In the genomic region with DNA sequence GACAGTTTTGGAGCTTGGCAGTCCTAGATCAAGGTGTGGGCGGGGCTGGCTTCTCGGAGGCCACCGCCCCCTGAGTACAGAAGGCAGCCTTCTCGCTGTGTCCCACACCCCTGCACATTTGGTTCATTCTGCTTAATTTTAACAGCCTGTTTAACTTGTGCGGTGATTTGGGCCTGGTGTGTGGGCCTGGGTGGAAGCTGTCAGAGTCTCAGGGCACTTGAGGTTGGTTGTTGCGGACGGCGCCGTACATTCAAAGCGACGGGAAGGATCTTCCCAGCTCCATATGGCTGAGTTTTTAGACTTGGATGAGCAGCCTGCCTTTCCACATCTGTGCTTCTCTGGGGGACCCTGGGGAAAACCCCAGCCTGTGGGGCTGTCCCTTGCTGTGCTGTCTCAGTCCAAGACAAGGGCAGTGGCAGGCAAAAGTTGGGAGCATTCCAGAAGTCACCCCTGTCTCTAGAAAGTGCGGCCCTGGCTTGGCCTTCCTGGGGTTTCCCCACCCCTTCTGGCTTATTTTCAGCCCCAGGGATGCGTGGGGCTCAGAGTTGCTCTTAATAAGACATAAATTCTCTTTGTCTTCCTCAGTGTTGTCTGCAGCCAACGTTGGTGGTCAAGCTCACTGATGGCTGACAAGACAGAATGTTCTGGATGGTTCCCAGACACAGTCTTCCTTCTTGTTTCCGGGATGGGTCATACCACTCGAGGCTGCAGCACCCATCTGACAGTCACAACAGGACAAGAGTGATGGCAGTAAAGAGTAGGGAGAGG, we compare ENCODE assay signal across 9 mouse cellular contexts. TPM values are rescaled to one million over a fixed set of nuclear protein-coding genes. Genes with fewer than 3 reads are reported as not detected.
A peak's percentile ranks its signal among the peaks of the same experiment; 100 is the strongest.
DNase-seq lines count a peak whose midpoint lies in the region; ATAC-seq lines count a peak whose summit lies in the region.
"Had no signal": no experiment of that assay in that cellular context is flagged by ENCODE, and none has a peak within 500 bp of the region (broad histone marks: within the 10 kb centered on the region; RNA-seq: fewer than 3 reads in every experiment).

No protein-coding gene starts in this region.

- peaks cover 1% of the 10 kb centered on the region; the same call in 1 of the 2 replicates for H3K27me3 ChIP-seq in embryonic facial prominence, embryonic 13.5 days
- peaks cover 14% of the 10 kb centered on the region for H3K27me3 ChIP-seq in embryonic facial prominence, embryonic 10.5 days (replicated peaks; ENCODE audit: low read depth, poor library complexity, severe bottlenecking)
- 0 out of 2 replicates have a peak, but pooled peaks cover 2% of the 10 kb centered on the region for H3K27me3 ChIP-seq in midbrain, embryonic 11.5 days (ENCODE audit: control insufficient read depth, insufficient read depth, low read length)
- no peaks in the 10 kb centered on the region for H3K27me3 ChIP-seq in midbrain, embryonic 14.5 days (ENCODE audit: control insufficient read depth, insufficient read depth, low read length)
- H3K27me3 ChIP-seq in stomach, embryonic 16.5 days (ENCODE audit: control insufficient read depth, insufficient read depth, low read length) = no peaks in the 10 kb centered on the region
- H3K27me3 ChIP-seq in midbrain, embryonic 10.5 days (ENCODE audit: low read depth, poor library complexity, severe bottlenecking) = peaks cover 40% of the 10 kb centered on the region
- H3K27me3 ChIP-seq in heart, embryonic 11.5 days (ENCODE audit: control insufficient read depth, insufficient read depth, low read length) = no peaks in the 10 kb centered on the region; the same call in 1 of the 2 replicates
- H3K27me3 ChIP-seq: heart, embryonic 13.5 days had no signal

- no peak for ATAC-seq in embryonic facial prominence, embryonic 13.5 days (ENCODE audit: insufficient number of reproducible peaks, insufficient read depth, low FRiP score, low TSS enrichment, low read depth)
- no peak for ATAC-seq in midbrain, embryonic 11.5 days (ENCODE audit: low FRiP score)
- ATAC-seq in midbrain, embryonic 14.5 days (ENCODE audit: low FRiP score, low TSS enrichment) = no peak
- ATAC-seq in stomach, embryonic 16.5 days (ENCODE audit: insufficient read depth, low FRiP score) = peak; percentile 61; the same call in 1 of the 2 replicates
- ATAC-seq in heart, embryonic 11.5 days (replicated peaks; ENCODE audit: insufficient number of reproducible peaks, low FRiP score, low TSS enrichment) = no peak

- H3K4me2 ChIP-seq in embryonic facial prominence, embryonic 13.5 days = no peak overlapping the region
- no peak overlapping the region for H3K4me2 ChIP-seq in midbrain, embryonic 11.5 days
- no peak overlapping the region for H3K4me2 ChIP-seq in midbrain, embryonic 14.5 days (ENCODE audit: low read length)
- peak overlapping the region; percentile 20 for H3K4me2 ChIP-seq in stomach, embryonic 16.5 days (ENCODE audit: low read depth, low read length)
- no peak overlapping the region for H3K4me2 ChIP-seq in heart, embryonic 11.5 days
- H3K4me2 ChIP-seq: heart, embryonic 13.5 days had no signal

- WGBS in embryonic facial prominence, embryonic 13.5 days = 61% methylated on average over 16 of the region's 16 CpGs
- WGBS in embryonic facial prominence, embryonic 10.5 days = 82% methylated on average over 16 of the region's 16 CpGs
- WGBS in midbrain, embryonic 11.5 days = 86% methylated on average over 16 of the region's 16 CpGs
- 84% methylated on average over 16 of the region's 16 CpGs for WGBS in midbrain, embryonic 14.5 days
- whole genome bisulfite sequencing in stomach, embryonic 16.5 days = 47% methylated on average over 16 of the region's 16 CpGs
- WGBS in midbrain, embryonic 10.5 days = 88% methylated on average over 16 of the region's 16 CpGs
- 80% methylated on average over 16 of the region's 16 CpGs for WGBS in heart, embryonic 11.5 days (ENCODE audit: insufficient replicate concordance)

- no peak overlapping the region for H3K9ac ChIP-seq in embryonic facial prominence, embryonic 13.5 days
- H3K9ac ChIP-seq in midbrain, embryonic 11.5 days (ENCODE audit: low read length) = no peak overlapping the region
- no peak overlapping the region for H3K9ac ChIP-seq in midbrain, embryonic 14.5 days (replicated peaks; ENCODE audit: low read length)
- peak overlapping the region; percentile 43; the same call in 1 of the 2 replicates for H3K9ac ChIP-seq in stomach, embryonic 16.5 days (ENCODE audit: low read length)
- H3K9ac ChIP-seq in heart, embryonic 11.5 days (ENCODE audit: low read depth, low read length) = no peak overlapping the region
- H3K9ac ChIP-seq: heart, embryonic 13.5 days had no signal

- peaks cover 31% of the 10 kb centered on the region for H3K4me1 ChIP-seq in embryonic facial prominence, embryonic 13.5 days
- H3K4me1 ChIP-seq in embryonic facial prominence, embryonic 10.5 days = peaks cover 31% of the 10 kb centered on the region
- peaks cover 3% of the 10 kb centered on the region; the same call in 1 of the 2 replicates for H3K4me1 ChIP-seq in midbrain, embryonic 11.5 days (ENCODE audit: control insufficient read depth, insufficient read depth, low read length)
- H3K4me1 ChIP-seq in midbrain, embryonic 14.5 days (ENCODE audit: control insufficient read depth, insufficient read depth, low read length) = no peaks in the 10 kb centered on the region
- peaks cover 28% of the 10 kb centered on the region for H3K4me1 ChIP-seq in stomach, embryonic 16.5 days (ENCODE audit: control insufficient read depth, insufficient read depth, low read length)
- H3K4me1 ChIP-seq in midbrain, embryonic 10.5 days = peaks cover 12% of the 10 kb centered on the region
- H3K4me1 ChIP-seq in heart, embryonic 11.5 days (ENCODE audit: control insufficient read depth, insufficient read depth, low read length) = no peaks in the 10 kb centered on the region

- no peaks in the 10 kb centered on the region for H3K36me3 ChIP-seq in embryonic facial prominence, embryonic 13.5 days
- no peaks in the 10 kb centered on the region for H3K36me3 ChIP-seq in embryonic facial prominence, embryonic 10.5 days (replicated peaks)
- H3K36me3 ChIP-seq in midbrain, embryonic 11.5 days (ENCODE audit: control insufficient read depth, insufficient read depth, low read length) = no peaks in the 10 kb centered on the region
- H3K36me3 ChIP-seq in midbrain, embryonic 14.5 days (ENCODE audit: control insufficient read depth, insufficient read depth, low read length) = no peaks in the 10 kb centered on the region
- no peaks in the 10 kb centered on the region for H3K36me3 ChIP-seq in stomach, embryonic 16.5 days (ENCODE audit: control insufficient read depth, insufficient read depth, low read length)
- no peaks in the 10 kb centered on the region for H3K36me3 ChIP-seq in midbrain, embryonic 10.5 days
- H3K36me3 ChIP-seq in heart, embryonic 11.5 days (ENCODE audit: control insufficient read depth, insufficient read depth, low read length) = no peaks in the 10 kb centered on the region
- H3K36me3 ChIP-seq: heart, embryonic 13.5 days had no signal

- no peak for DNase-seq in embryonic facial prominence, embryonic 10.5 days (ENCODE audit: low spot score)
- peak; percentile 64 for DNase-seq in midbrain, embryonic 11.5 days (ENCODE audit: low spot score, missing footprints)
- no peak for DNase-seq in midbrain, embryonic 14.5 days
- DNase-seq in layer of hippocampus, adult 9-10 months (ENCODE audit: low spot score) = peak; percentile 55
- DNase-seq in midbrain, embryonic 10.5 days (ENCODE audit: low spot score) = no peak

- H3K27ac ChIP-seq in embryonic facial prominence, embryonic 13.5 days = peak overlapping the region; percentile 63
- H3K27ac ChIP-seq in embryonic facial prominence, embryonic 10.5 days (replicated peaks) = no peak overlapping the region; the same call in 1 of the 2 replicates
- H3K27ac ChIP-seq in midbrain, embryonic 11.5 days (ENCODE audit: low read depth, low read length) = no peak overlapping the region
- no peak overlapping the region for H3K27ac ChIP-seq in midbrain, embryonic 14.5 days (replicated peaks; ENCODE audit: low read depth, low read length)
- H3K27ac ChIP-seq in stomach, embryonic 16.5 days (ENCODE audit: low read length) = peak overlapping the region; percentile 64
- H3K27ac ChIP-seq in midbrain, embryonic 10.5 days (replicated peaks) = no peak overlapping the region
- H3K27ac ChIP-seq in heart, embryonic 11.5 days (ENCODE audit: low read depth, low read length) = no peak overlapping the region
- H3K27ac ChIP-seq: heart, embryonic 13.5 days had no signal

- no peaks in the 10 kb centered on the region for H3K9me3 ChIP-seq in embryonic facial prominence, embryonic 13.5 days
- H3K9me3 ChIP-seq in embryonic facial prominence, embryonic 10.5 days = no peaks in the 10 kb centered on the region
- no peaks in the 10 kb centered on the region for H3K9me3 ChIP-seq in midbrain, embryonic 11.5 days (ENCODE audit: control insufficient read depth, low read length)
- H3K9me3 ChIP-seq in midbrain, embryonic 14.5 days (ENCODE audit: control insufficient read depth, low read length) = no peaks in the 10 kb centered on the region
- no peaks in the 10 kb centered on the region for H3K9me3 ChIP-seq in stomach, embryonic 16.5 days (replicated peaks; ENCODE audit: control insufficient read depth, low read length)
- H3K9me3 ChIP-seq in midbrain, embryonic 10.5 days (replicated peaks) = no peaks in the 10 kb centered on the region
- no peaks in the 10 kb centered on the region for H3K9me3 ChIP-seq in heart, embryonic 11.5 days (replicated peaks; ENCODE audit: control insufficient read depth, low read length)
- H3K9me3 ChIP-seq: heart, embryonic 13.5 days had no signal

- H3K4me3 ChIP-seq in embryonic facial prominence, embryonic 13.5 days = no peak overlapping the region
- H3K4me3 ChIP-seq in embryonic facial prominence, embryonic 10.5 days = no peak overlapping the region
- H3K4me3 ChIP-seq in midbrain, embryonic 11.5 days (ENCODE audit: low read depth, low read length) = no peak overlapping the region
- H3K4me3 ChIP-seq in midbrain, embryonic 14.5 days (replicated peaks; ENCODE audit: low read depth, low read length) = no peak overlapping the region
- H3K4me3 ChIP-seq in stomach, embryonic 16.5 days (replicated peaks; ENCODE audit: low read length) = no peak overlapping the region
- H3K4me3 ChIP-seq in midbrain, embryonic 10.5 days = no peak overlapping the region
- no peak overlapping the region for H3K4me3 ChIP-seq in heart, embryonic 11.5 days (ENCODE audit: low read depth, low read length)
- H3K4me3 ChIP-seq: heart, embryonic 13.5 days had no signal

RNA-seq across cellular contexts. Expression of gene Mgll, which starts 12.7 kb away (rescaled TPM):
- 19.1 and 19.7 TPM in 2 replicates for polyA plus RNA-seq in embryonic facial prominence, embryonic 13.5 days (2015; fragmentation: Nextera tagmentation; extraction: Ambion mirVana)
- polyA plus RNA-seq in embryonic facial prominence, embryonic 10.5 days (2016; fragmentation: Nextera tagmentation; extraction: Ambion mirVana) = 6.2 and 6.6 TPM in 2 replicates
- 1.7 and 2.8 TPM in 2 replicates for polyA plus RNA-seq in midbrain, embryonic 11.5 days (2014; fragmentation: Nextera tagmentation; extraction: Ambion mirVana)
- polyA plus RNA-seq in midbrain, embryonic 14.5 days (2014; fragmentation: Nextera tagmentation; extraction: Ambion mirVana) = 21.5 and 24.7 TPM in 2 replicates
- polyA plus RNA-seq in stomach, embryonic 16.5 days (2015; fragmentation: Nextera tagmentation; extraction: Ambion mirVana) = 121 and 125 TPM in 2 replicates
- polyA plus RNA-seq in midbrain, embryonic 10.5 days (2016; fragmentation: Nextera tagmentation; extraction: Ambion mirVana) = 3.9 and 4.1 TPM in 2 replicates
- 7.3 and 8.6 TPM in 2 replicates for polyA plus RNA-seq in heart, embryonic 11.5 days (2014; fragmentation: Nextera tagmentation; extraction: Ambion mirVana)

Comparison
In these comparisons a context has a peak if more than half of its experiments do, and no peak if none do; other contexts are left out.
1. H3K27ac ChIP-seq: peak in embryonic facial prominence, embryonic 13.5 days (single experiment) and stomach, embryonic 16.5 days (single experiment); none in embryonic facial prominence, embryonic 10.5 days (single experiment), midbrain, embryonic 11.5 days (single experiment), midbrain, embryonic 14.5 days (single experiment), midbrain, embryonic 10.5 days (single experiment) and heart, embryonic 11.5 days (single experiment).
2. DNase-seq: peak in midbrain, embryonic 11.5 days (single experiment) and layer of hippocampus, adult 9-10 months (single experiment); none in embryonic facial prominence, embryonic 10.5 days (single experiment), midbrain, embryonic 14.5 days (single experiment) and midbrain, embryonic 10.5 days (single experiment).